Mouse (Mus musculus) bone marrow, adult 2 months (tissue): ENCODE data around the gene Ccr9.
"Not testable (repeated sequence)": the region's sequence is repeated elsewhere in the genome, so short reads cannot be mapped to it uniquely, and the experiment has no call there.

Experiments used
- CTCF ChIP-seq: fragments of 200-500 bp; IDR thresholded peaks from 2 replicates; pipeline ENCODE4 v1.5.1; 2011; ENCODE audit warnings: low read length, control low read depth; ENCODE audit not compliant: control insufficient read depth, insufficient read depth
- POLR2A ChIP-seq: fragments of 200-500 bp; IDR thresholded peaks from 2 replicates; pipeline ENCODE4 v1.6.1; 2011; ENCODE audit warnings: low read depth, mild to moderate bottlenecking, control low read depth, low read length, borderline replicate concordance; ENCODE audit not compliant: control insufficient read depth

- TF ChIP-seq CTCF, POLR2A: not testable (repeated sequence)
These were observed 18.1 kb upstream of the Ccr9 start for GRCm38 (mm10) chr9:123659986-123660676.
